Mouse (Mus musculus): ENCODE data around the gene Pigc. TPM values are rescaled to one million over a fixed set of nuclear protein-coding genes. Genes with fewer than 3 reads are reported as not detected.

Pigc gene
- polyA plus RNA-seq (2015; fragmentation: Nextera tagmentation; extraction: Ambion mirVana) = 35.9 and 36.5 TPM in 2 replicates

DNA sequence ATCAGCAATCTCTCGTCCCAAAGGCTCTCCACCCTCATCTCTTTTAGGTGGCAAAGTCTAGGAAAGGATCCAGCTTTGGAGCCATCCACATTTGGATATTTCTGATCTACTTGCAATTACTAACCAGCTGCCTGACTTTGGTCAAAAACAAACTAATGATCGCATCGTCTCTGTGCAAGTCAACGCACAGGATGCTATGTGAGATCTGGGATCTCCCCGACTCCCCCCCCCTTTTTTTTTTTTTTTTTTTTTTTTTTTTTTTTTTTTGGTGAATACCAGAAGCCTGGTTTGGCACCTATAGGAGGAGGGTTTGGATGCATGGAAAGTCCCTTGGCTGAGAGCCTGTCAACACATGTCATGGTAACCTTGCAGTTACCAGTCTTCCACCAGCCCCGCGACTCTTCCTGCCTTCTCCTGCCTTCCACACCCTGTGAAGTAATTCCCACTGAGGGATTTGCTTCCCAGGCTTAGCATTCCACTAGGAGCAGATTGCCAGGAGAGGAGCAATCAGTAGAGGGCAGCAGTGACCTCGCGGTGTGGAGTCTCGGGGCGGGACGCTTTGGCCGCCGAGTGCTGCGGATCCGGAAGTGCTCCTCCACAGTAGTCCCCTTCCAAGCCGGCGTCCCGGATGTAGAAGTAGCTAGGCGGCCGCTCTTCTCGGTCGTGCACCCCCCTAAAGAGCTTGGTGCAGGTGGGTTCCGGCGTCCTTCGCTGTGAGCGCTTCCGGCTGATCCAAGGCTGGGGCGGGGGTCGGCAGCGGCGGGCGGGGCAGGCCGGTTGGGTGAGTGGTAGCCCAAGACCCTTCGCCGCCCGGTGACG, at the start of gene Pigc:
Gene Pigc (plus strand): TSS at position 598 of the 819 bp plus-strand sequence.
- peak within 1 kb of the TSS; percentile 59 for H3K4me2 ChIP-seq
- peak within 1 kb of the TSS; percentile 85 for H3K27ac ChIP-seq (replicated peaks)
- WGBS = 4% methylated on average over 38 of the region's 38 CpGs
- no peaks in the 10 kb centered on the region for H3K9me3 ChIP-seq
- peaks cover 14% of the 10 kb centered on the region for H3K36me3 ChIP-seq
- no peaks in the 10 kb centered on the region for H3K27me3 ChIP-seq
- H3K9ac ChIP-seq = peak within 1 kb of the TSS; percentile 78
- ATAC-seq (ENCODE audit: low read depth) = peak; percentile 99
- H3K4me3 ChIP-seq = peak within 1 kb of the TSS; percentile 68
- peaks cover 21% of the 10 kb centered on the region for H3K4me1 ChIP-seq (replicated peaks)

- H3K4me2 ChIP-seq = no peak overlapping the region
- ATAC-seq (ENCODE audit: low read depth) = no peak
- H3K27ac ChIP-seq (replicated peaks) = no peak overlapping the region
Observed at GRCm38 (mm10) chr1:161919594-161919993, 49.4 kb upstream of the Pigc start.

DNA sequence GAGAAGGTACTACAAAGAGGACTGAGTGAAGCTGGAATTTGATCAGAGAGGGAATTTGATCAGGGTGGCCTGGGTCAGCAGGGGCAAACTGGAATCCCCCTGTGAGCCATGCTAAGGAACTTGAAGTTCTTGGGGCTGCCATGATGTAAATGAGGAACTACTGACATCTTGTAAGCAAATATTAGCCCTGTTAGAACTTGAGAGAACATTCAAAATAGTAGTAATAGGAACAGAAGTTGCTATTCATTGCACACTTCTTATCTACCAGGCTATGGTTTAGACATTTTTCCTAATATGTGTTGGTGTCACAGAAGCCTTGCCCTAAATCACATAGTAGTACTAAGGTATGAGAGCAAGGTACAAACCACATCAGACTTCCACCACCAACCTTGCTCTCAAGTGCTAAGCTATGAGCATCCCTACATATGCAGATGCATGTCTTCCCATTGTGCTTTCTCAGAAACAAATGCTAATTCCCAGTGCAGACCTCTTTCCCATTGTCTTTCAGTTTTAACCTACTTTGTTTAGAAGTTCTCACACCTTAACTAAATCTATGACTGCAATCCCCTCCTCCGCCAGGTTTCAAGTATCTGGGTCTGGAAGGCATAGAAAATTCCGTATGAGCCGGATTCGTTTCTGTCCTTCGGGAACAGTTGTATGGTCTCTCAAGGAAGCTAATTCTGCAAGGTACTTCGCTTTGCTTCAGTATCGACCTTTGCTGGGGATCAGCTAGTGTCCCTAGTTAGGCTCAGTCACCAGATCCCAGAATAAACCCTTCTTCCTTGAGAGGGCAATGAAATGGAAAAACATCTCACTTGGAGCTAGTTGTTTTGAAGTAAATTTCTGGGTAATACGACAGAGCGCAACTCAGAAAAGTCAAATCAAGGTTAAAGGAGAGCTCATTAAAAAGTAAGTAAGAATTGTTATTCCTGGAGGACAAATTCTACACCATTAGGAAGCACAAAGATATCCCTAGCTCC, 48.2 kb upstream of the Pigc start:
- Histone ChIP-seq H3K4me2 (no peak overlapping the region), H3K36me3 (no peaks in the 10 kb centered on the region), H3K4me1 (replicated peaks) (no peaks in the 10 kb centered on the region), H3K27ac (replicated peaks) (no peak overlapping the region), H3K9me3 (no peaks in the 10 kb centered on the region), H3K27me3 (no peaks in the 10 kb centered on the region), H3K4me3 (no peak overlapping the region), H3K9ac (no peak overlapping the region)
- WGBS = 88% methylated on average over 9 of the region's 9 CpGs
- no peak for ATAC-seq (ENCODE audit: low read depth)

More at GRCm38 (mm10) chr1:161919594-161919993, 49.4 kb upstream of the Pigc start:
- Histone ChIP-seq H3K27me3 (no peaks in the 10 kb centered on the region), H3K4me3 (no peak overlapping the region), H3K9me3 (no peaks in the 10 kb centered on the region), H3K36me3 (no peaks in the 10 kb centered on the region), H3K4me1 (replicated peaks) (no peaks in the 10 kb centered on the region), H3K9ac (no peak overlapping the region)
- WGBS = 91% methylated on average over 2 of the region's 2 CpGs

- no peak for ATAC-seq (ENCODE audit: low read depth)
- no peak overlapping the region for H3K27ac ChIP-seq (replicated peaks)
- WGBS = 79% methylated on average over 6 of the region's 6 CpGs
- H3K36me3 ChIP-seq = no peaks in the 10 kb centered on the region
- no peaks in the 10 kb centered on the region for H3K4me1 ChIP-seq (replicated peaks)
- H3K9ac ChIP-seq = no peak overlapping the region
- no peaks in the 10 kb centered on the region for H3K9me3 ChIP-seq
- no peaks in the 10 kb centered on the region for H3K27me3 ChIP-seq
- H3K4me2 ChIP-seq = no peak overlapping the region
- no peak overlapping the region for H3K4me3 ChIP-seq
Observed at GRCm38 (mm10) chr1:161921928-161922327, 47.1 kb upstream of the Pigc start.

DNA sequence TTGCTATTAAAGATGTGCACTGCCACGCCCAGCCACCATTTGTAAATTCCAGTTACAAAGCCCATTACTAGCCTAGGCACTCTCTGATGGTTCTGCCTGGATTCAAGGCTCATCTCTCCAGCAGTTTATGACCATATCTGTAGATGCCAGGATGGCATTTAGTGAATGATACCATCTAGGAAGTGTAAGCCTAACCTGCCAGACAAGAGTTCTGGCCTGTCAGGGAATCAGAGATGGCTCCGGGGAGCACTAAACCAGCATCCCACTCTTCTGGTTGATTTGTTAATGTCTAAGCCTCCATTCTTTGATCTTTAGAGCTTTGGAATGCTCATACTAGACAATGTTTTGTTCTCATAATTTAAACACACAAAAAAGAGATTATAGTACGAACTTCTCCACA, 44.7 kb upstream of the Pigc start:
- H3K36me3 ChIP-seq = no peaks in the 10 kb centered on the region
- H3K9ac ChIP-seq = no peak overlapping the region
- ATAC-seq (ENCODE audit: low read depth) = no peak
- H3K4me3 ChIP-seq = no peak overlapping the region
- H3K4me2 ChIP-seq = no peak overlapping the region
- no peaks in the 10 kb centered on the region for H3K27me3 ChIP-seq
- no peaks in the 10 kb centered on the region for H3K4me1 ChIP-seq (replicated peaks)
- H3K9me3 ChIP-seq = no peaks in the 10 kb centered on the region
- no peak overlapping the region for H3K27ac ChIP-seq (replicated peaks)
- WGBS = 60% methylated on average over 3 of the region's 3 CpGs

DNA sequence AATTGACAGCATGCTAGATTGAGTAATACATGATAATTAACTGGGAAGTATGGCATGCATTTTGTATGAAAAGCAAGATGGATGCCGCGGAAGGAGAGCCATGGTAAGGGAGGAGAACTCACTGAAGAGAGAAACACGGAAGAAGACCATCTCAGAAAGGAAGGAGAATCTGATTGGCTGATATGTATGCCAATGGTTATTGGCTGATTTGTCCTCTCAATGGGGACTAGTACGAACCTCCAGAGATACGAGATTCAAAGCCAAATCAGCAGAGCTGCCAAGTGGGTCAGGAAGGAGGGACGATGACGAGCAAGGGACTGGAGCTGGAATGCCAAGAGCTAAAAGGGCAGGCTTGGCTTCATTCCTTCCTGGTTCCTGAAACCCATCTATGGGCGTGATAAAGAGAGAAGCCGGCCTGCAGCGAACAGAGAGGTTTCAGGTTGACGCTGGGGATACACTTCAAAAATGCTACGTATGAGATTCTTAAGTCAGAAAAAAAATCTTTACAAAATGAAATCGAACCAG, 43.6 kb upstream of the Pigc start:
- 90% methylated on average over 13 of the region's 13 CpGs for WGBS
- no peak overlapping the region for H3K4me3 ChIP-seq
- H3K9me3 ChIP-seq = no peaks in the 10 kb centered on the region
- ATAC-seq (ENCODE audit: low read depth) = no peak
- H3K27me3 ChIP-seq = no peaks in the 10 kb centered on the region
- H3K4me1 ChIP-seq (replicated peaks) = no peaks in the 10 kb centered on the region
- H3K4me2 ChIP-seq = no peak overlapping the region
- H3K36me3 ChIP-seq = no peaks in the 10 kb centered on the region
- H3K9ac ChIP-seq = no peak overlapping the region
- H3K27ac ChIP-seq (replicated peaks) = no peak overlapping the region

DNA sequence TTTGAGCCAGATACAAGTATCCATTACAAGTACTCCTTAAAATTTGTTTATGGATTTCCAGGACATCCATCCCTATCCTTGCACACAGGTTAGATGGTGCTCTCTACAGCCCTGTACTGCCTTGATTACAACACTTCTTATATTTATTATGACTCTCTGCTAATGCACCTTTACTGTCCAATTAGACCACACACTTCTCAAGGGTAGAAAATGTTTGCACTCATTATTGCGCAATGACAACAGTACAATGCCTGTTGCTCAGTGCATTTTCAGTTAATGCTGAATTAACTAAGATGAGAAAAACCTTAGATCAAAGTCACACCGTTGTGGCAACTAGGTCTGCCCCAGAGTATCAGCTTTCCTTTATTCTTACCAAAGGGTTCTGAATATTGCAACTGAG, 41.0 kb upstream of the Pigc start:
- no peak overlapping the region for H3K27ac ChIP-seq (replicated peaks)
- no peak overlapping the region for H3K4me3 ChIP-seq
- no peak for ATAC-seq (ENCODE audit: low read depth)
- no peaks in the 10 kb centered on the region for H3K9me3 ChIP-seq
- H3K4me2 ChIP-seq = no peak overlapping the region
- H3K9ac ChIP-seq = no peak overlapping the region
- no peaks in the 10 kb centered on the region for H3K27me3 ChIP-seq
- H3K4me1 ChIP-seq (replicated peaks) = peaks cover 10% of the 10 kb centered on the region
- H3K36me3 ChIP-seq = no peaks in the 10 kb centered on the region
- WGBS = 86% methylated on average over 2 of the region's 2 CpGs

- no peak for ATAC-seq (ENCODE audit: low read depth)
- no peak overlapping the region for H3K9ac ChIP-seq
- H3K4me3 ChIP-seq = no peak overlapping the region
- 0 out of 2 replicates have a peak overlapping the region, but pooled peaks have one; percentile 10 for H3K27ac ChIP-seq (replicated peaks)
- H3K4me1 ChIP-seq (replicated peaks) = peaks cover 10% of the 10 kb centered on the region
- H3K9me3 ChIP-seq = no peaks in the 10 kb centered on the region
- WGBS = 41% methylated on average over 4 of the region's 4 CpGs
- H3K36me3 ChIP-seq = no peaks in the 10 kb centered on the region
- H3K27me3 ChIP-seq = no peaks in the 10 kb centered on the region
- peak overlapping the region; percentile 17; the same call in 1 of the 2 replicates for H3K4me2 ChIP-seq
Observed at GRCm38 (mm10) chr1:161931313-161931712, 37.7 kb upstream of the Pigc start.

DNA sequence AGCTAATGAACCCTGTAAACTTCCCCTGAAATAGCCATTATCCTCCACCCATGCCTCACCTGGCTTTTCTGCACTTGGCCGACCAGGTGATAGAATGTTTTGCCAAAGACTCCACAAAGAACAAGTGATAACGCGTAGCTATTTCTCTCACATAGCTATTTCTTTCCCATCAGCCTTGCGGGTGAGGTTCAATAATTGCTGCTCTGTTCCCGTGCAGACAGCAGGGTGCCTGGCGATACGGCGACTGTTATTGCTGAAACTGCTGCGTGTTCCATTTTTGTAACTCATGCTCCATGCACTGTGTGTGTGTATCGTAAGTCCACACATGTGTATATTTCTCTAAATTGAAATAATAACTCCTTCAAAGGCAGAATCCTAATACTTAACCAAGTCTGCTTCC, 37.2 kb upstream of the Pigc start:
- Histone ChIP-seq H3K36me3 (no peaks in the 10 kb centered on the region), H3K27me3 (no peaks in the 10 kb centered on the region), H3K9me3 (no peaks in the 10 kb centered on the region), H3K4me1 (replicated peaks) (peaks cover 10% of the 10 kb centered on the region), H3K9ac (no peak overlapping the region), H3K27ac (replicated peaks) (0 out of 2 replicates have a peak overlapping the region, but pooled peaks have one; percentile 10), H3K4me3 (no peak overlapping the region), H3K4me2 (peak overlapping the region; percentile 17; the same call in 1 of the 2 replicates)
- WGBS = 48% methylated on average over 10 of the region's 10 CpGs
- ATAC-seq (ENCODE audit: low read depth) = peak; percentile 59; the same call in 1 of the 2 replicates

- 81% methylated on average over 4 of the region's 4 CpGs for WGBS
- Histone ChIP-seq H3K27ac (replicated peaks) (no peak overlapping the region), H3K4me1 (replicated peaks) (peaks cover 10% of the 10 kb centered on the region), H3K4me2 (0 out of 2 replicates have a peak overlapping the region, but pooled peaks have one; percentile 17), H3K27me3 (no peaks in the 10 kb centered on the region), H3K9ac (no peak overlapping the region), H3K9me3 (no peaks in the 10 kb centered on the region), H3K36me3 (no peaks in the 10 kb centered on the region), H3K4me3 (no peak overlapping the region)
- ATAC-seq (ENCODE audit: low read depth) = no peak
Observed at GRCm38 (mm10) chr1:161932286-161932685, 36.7 kb upstream of the Pigc start.

DNA sequence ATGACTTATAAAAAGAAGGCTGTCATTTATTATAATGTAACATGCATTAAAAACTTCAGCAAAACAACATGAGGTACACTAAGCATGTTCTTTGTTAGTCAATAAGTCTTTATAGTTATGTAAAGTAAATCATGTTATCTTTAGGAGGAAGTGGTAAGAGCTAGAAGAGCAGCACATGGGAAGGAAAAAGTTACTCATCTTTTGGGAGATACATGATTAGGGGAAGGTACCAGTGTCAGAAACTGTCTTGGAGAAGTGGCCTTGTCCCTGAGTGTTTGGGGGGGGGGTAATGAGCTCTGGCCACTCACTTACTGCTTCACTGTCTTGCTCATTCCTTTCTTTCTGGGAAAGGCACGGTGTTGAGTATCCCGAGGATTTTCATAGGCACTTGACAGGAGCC, 26.9 kb upstream of the Pigc start:
- H3K27ac ChIP-seq (replicated peaks) = no peak overlapping the region
- no peaks in the 10 kb centered on the region for H3K36me3 ChIP-seq
- no peaks in the 10 kb centered on the region for H3K27me3 ChIP-seq
- no peaks in the 10 kb centered on the region for H3K4me1 ChIP-seq (replicated peaks)
- WGBS = 80% methylated on average over 2 of the region's 2 CpGs
- H3K9me3 ChIP-seq = no peaks in the 10 kb centered on the region
- no peak for ATAC-seq (ENCODE audit: low read depth)
- H3K4me2 ChIP-seq = no peak overlapping the region
- H3K9ac ChIP-seq = no peak overlapping the region
- no peak overlapping the region for H3K4me3 ChIP-seq

Data from neural tube, embryonic 13.5 days (tissue).